ENCODE assay signal across 7 mouse cellular contexts in the genomic region with DNA sequence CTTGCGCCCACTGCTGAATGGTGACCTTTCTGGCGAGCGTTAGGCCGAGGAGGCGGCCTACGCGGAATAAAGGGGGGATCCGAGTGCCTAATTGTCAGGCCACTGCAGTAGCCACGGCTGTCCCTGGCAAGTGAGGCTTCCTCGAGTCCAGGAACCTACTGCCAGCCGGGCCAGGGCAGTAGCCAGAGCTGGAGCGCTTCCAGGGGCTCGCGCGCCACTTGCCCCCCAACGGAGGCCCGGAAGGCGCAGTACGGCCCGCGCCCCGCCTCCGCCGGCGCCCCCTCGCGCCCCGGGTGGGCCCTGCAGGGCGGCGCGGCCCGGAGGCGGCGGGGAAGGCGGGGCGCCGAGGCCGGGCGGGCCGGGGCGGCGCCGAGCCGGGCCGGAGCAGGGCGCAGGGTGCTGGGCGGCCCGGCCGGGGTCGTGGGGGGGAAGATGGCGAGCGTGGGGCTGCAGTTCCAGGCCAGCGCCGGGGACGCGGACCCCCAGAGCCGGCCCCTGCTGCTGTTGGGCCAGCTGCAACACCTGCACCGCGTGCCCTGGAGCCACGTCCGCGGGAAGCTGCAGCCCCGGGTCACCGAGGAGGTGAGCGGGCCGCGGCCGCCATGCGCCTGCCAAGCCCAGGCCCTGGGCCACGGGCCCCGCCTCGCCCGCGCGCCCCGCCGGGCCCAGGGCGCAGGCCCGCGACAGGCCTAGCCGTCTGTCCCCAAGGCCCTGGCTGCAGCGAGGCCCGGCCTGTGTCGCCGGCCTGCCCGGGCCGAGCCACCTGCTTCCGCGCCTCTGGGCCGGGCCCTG. TPM values are rescaled to one million over a fixed set of nuclear protein-coding genes. Genes with fewer than 3 reads are reported as not detected.
DNase-seq lines count a peak whose midpoint lies in the region; ATAC-seq lines count a peak whose summit lies in the region.

A gene (plus strand): TSS at position 359 of the 792 bp plus-strand sequence.

- intact Hi-C loops in gastrocnemius, postnatal 36 days (cut with DNase I) = loop anchor here (2.0 to 5.0 kb wide), 2 partner anchors 33 to 523 kb away; a partner anchor contains a TSS
- intact Hi-C loops in left cerebral cortex, postnatal 25 days (cut with DNase I) = loop anchor here (1.0 kb wide), 1 partner anchor 34 kb away; a partner anchor contains a TSS

- H3K36me3 ChIP-seq in intestine, embryonic 14.5 days (ENCODE audit: control insufficient read depth, insufficient read depth, low read length) = peaks cover 5% of the 10 kb centered on the region; the same call in 1 of the 2 replicates

- WGBS in intestine, embryonic 14.5 days = 3% methylated on average over 80 of the region's 90 CpGs

- peak; percentile 85 for DNase-seq in adrenal gland, postnatal 10 days
- peak; percentile 26 for DNase-seq in embryo, embryonic 11.5 days (ENCODE audit: low read depth, low spot score)
- peak; percentile 70 to 72 for DNase-seq in gastrocnemius, postnatal 36 days
- DNase-seq in intestine, embryonic 14.5 days (ENCODE audit: low spot score) = peak; percentile 85
- DNase-seq in left cerebral cortex, postnatal 25 days (ENCODE audit: low spot score in 2 of 2) = peak; percentile 45 to 47
- peak; percentile 72 for DNase-seq in skeletal muscle tissue, adult 2 months (ENCODE audit: low read depth, low spot score)

- peaks cover 8% of the 10 kb centered on the region for H3K4me1 ChIP-seq in intestine, embryonic 14.5 days (replicated peaks; ENCODE audit: control insufficient read depth, insufficient read depth, low read length)

- no peaks in the 10 kb centered on the region for H3K9me3 ChIP-seq in intestine, embryonic 14.5 days (ENCODE audit: control insufficient read depth, low read length)

- peak within 1 kb of the TSS; percentile 45 for H3K4me3 ChIP-seq in intestine, embryonic 14.5 days (ENCODE audit: low read depth, low read length)

- ATAC-seq in intestine, embryonic 14.5 days (replicated peaks; ENCODE audit: low FRiP score, low TSS enrichment, low read depth) = peak; percentile 93
- peak; percentile 45 for ATAC-seq in megakaryocyte-erythroid progenitor cell, adult 5-6 weeks (replicated peaks; ENCODE audit: low FRiP score, low TSS enrichment, poor library complexity, severe bottlenecking)

- H3K27me3 ChIP-seq in intestine, embryonic 14.5 days (replicated peaks; ENCODE audit: control insufficient read depth, insufficient read depth, low read length) = no peaks in the 10 kb centered on the region

- H3K4me2 ChIP-seq in intestine, embryonic 14.5 days (ENCODE audit: low read length) = peak within 1 kb of the TSS; percentile 74

- peak within 1 kb of the TSS; percentile 79 for H3K9ac ChIP-seq in intestine, embryonic 14.5 days (ENCODE audit: low read length)

- peak within 1 kb of the TSS; percentile 54 for H3K27ac ChIP-seq in intestine, embryonic 14.5 days (ENCODE audit: low read depth)

RNA-seq across cellular contexts. Expression of the gene that starts here (rescaled TPM):
- 10 to 100 TPM; 67.9 to 82.2 TPM for total RNA-seq in adrenal gland, postnatal 10 days (2021)
- 10 to 100 TPM; 59.7 to 70.6 TPM for total RNA-seq in gastrocnemius, postnatal 36 days (2021)
- polyA plus RNA-seq in intestine, embryonic 14.5 days (2014; fragmentation: Nextera tagmentation; extraction: Ambion mirVana) = 55.6 and 59.9 TPM in 2 replicates
- 10 to 100 TPM in 1 of 2 experiments, 1 to 10 TPM in 1; 9.9 to 10.8 TPM for total RNA-seq in left cerebral cortex, postnatal 25 days (2021)
- total RNA-seq in megakaryocyte-erythroid progenitor cell, adult 5-6 weeks (2014; fragmentation: Nextera tagmentation) = 80.3 and 84.4 TPM in 2 replicates
- total RNA-seq in megakaryocyte-erythroid progenitor cell, adult 5-6 weeks (2017) = 28.4 and 30.9 TPM in 2 replicates

Comparison
In these comparisons a context has a peak if more than half of its experiments do, and no peak if none do; other contexts are left out.
1. Peak in every context shown above with its lines: DNase-seq, ATAC-seq, H3K4me3 ChIP-seq and H3K27ac ChIP-seq.
2. DNase-seq: peak in every context shown above with its lines; median percentile 85 in adrenal gland, postnatal 10 days; 85 in intestine, embryonic 14.5 days; 72 in skeletal muscle tissue, adult 2 months; 71 in gastrocnemius, postnatal 36 days; 46 in left cerebral cortex, postnatal 25 days; 26 in embryo, embryonic 11.5 days.